Mouse (Mus musculus): ENCODE results near the gene Gm10639.
"Not testable (repeated sequence)": the region's sequence is repeated elsewhere in the genome, so short reads cannot be mapped to it uniquely, and the experiment has no call there.

Gm10639 gene

DNA sequence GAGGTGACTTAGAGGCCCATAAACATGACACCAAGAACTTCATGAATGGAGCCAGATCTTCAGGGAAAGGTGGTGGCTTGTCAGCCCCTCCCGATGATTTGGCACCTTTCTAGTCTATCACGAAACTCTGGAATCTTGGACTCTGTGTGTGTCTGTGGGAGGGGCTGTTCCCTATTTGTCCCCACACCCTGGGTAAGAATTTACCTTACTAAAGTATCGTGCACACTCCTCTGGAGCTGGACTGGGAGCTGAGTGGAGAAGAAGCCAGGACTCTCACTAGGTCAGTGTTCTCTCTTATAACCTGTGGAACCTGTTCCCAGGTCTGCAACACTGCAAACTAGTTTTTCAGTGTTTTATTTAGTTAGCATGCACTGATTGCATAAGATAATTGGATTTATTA is at the start of gene Gm10639:
TSS of gene Gm10639 (plus strand) at position 201 of the 400 bp plus-strand sequence.
- not testable (repeated sequence) for DNase-seq

DNA sequence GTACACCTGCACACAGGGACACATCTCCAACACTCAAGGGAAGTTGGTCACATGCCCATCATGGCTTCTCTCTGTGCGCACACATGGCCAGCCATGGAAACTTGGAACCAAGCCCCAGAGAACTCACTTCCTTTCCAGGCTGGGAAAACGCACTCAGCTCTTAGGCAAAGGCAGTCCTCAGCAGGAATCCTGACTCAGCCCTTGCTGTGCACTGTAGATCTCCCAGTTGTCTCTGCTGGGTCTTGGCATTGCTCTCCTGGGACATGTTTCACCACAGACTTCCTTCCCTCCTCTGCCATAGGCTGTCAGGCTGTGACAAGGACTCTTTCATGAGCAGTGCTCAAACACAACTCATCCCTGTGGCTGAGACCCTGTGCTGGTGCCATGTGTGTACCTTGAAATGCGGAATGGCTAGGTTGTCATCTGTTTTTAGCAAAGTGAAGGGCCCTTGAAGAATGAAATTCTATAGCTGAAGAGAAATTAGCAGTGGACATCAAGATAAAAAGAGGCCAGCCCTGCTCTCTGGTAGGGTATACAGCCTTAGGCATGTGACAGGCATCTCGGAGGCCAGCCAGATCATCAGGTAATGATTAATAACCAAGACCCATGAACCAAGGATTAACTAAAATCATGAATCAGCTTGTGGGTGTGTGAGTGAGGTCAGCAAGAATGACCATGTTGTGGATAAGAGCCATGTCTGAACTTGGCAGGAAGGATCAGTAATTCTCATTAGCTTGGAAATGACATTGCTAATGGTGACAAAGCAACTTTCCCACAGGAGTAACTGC is 33.8 kb upstream of the Gm10639 start:
- DNase-seq: not testable (repeated sequence)

DNA sequence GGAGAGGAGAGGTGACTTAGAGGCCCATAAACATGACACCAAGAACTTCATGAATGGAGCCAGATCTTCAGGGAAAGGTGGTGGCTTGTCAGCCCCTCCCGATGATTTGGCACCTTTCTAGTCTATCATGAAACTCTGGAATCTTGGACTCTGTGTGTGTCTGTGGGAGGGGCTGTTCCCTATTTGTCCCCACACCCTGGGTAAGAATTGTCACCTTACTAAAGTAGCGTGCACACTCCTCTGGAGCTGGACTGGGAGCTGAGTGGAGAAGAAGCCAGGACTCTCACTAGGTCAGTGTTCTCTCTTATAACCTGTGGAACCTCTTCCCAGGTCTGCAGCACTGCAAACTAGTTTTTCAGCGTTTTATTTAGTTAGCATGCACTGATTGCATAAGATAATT is 32.8 kb upstream of the Gm10639 start, which contains the start of gene Gm3776:
TSS of gene Gm3776 (plus strand) at position 216 of the 400 bp plus-strand sequence.
- DNase-seq: not testable (repeated sequence)

DNA sequence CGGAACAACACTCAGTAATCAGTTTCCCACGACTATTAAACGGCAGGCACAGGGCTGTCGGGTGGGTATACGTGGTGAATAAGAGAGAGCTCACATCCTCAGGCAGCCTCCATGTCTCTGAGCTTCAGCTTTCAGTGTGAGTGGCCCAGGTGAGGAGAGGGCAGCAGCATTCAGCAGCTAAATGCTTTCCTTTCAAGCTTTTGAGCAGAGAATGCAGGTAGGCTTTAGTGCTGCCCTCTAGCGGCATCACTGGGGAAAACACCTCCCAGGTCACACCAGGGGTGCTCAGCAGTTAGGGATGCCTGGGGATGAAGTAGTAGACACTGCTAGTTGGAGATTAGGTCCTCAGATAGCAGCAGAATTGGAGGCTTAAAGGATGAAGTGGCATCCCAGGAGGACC is 30.0 kb upstream of the Gm10639 start:
- DNase-seq: not testable (repeated sequence)

DNA sequence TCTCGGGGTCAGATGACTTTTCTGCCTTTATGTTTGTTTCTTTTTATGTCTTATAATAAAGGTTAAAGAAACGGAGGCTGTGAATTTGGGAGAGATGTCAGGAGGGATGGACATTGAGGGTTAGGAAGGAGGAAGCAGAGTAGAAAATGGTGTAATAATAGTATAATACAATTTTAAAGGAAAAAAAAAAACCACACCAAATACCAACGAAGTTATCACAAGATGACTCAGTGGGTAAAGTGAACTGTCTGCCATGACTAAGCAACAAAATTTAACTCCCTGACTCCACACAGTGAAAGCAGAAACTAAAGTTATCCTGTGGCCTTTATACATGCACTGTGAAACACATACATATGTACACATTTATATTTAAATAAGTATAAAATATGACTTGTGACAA is 18.8 kb upstream of the Gm10639 start:
- DNase-seq: not testable (repeated sequence)

DNA sequence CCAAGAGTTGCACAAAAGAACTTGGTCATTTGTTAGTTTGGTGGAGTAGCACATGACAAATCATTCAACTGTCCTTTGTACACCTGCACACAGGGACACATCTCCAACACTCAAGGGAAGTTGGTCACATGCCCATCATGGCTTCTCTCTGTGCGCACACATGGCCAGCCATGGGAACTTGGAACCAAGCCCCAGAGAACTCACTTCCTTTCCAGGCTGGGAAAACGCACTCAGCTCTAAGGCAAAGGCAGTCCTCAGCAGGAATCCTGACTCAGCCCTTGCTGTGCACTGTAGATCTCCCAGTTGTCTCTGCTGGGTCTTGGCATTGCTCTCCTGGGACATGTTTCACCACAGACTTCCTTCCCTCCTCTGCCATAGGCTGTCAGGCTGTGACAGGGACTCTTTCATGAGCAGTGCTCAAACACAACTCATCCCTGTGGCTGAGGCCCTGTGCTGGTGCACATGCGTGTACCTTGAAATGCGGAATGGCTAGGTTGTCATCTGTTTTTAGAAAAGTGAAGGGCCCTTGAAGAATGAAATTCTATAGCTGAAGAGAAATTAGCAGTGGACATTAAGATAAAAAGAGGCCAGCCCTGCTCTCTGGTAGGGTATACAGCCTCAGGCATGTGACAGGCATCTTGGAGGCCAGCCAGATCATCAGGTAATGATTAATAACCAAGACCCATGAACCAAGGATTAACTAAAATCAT is 7.6 kb upstream of the Gm10639 start:
- DNase-seq: not testable (repeated sequence)

DNA sequence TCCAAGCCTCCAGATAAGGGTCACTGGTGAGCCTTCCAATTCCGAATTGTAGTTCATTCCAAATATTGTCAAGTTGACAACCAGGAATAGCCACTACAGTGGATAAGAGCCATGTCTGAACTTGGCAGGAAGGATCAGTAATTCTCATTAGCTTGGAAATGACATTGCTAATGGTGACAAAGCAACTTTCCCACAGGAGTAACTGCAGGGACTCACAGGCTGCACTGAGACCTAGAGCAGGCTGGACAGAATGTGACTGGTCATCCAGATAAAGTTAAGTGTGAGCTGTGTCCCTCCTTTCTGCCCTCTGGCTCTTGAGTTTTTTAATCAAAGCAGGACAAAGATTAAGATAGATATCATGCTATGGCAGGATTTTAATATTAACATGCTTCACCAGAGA is 660 bp upstream of the Gm10639 start:
- not testable (repeated sequence) for DNase-seq

DNA sequence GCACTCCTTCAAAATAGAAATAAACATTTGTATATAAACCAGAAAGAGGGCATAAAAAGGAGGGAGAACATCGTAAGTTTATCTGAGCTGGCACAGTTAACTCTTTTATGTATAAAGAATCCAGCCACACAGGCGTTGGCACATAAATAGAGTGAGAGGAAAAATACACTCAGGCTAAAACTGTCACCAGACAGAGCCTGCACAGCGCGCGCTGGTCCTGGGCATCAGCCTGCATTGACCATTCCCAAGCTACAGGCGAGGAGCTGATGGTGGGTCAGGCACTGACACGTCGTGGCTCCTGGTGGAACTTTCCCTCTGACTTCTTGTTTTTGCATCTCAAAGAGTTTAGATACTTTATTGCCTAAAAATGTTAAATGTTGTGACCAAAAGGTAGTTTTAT is 2.7 kb downstream of the Gm10639 start:
- DNase-seq: not testable (repeated sequence)

DNA sequence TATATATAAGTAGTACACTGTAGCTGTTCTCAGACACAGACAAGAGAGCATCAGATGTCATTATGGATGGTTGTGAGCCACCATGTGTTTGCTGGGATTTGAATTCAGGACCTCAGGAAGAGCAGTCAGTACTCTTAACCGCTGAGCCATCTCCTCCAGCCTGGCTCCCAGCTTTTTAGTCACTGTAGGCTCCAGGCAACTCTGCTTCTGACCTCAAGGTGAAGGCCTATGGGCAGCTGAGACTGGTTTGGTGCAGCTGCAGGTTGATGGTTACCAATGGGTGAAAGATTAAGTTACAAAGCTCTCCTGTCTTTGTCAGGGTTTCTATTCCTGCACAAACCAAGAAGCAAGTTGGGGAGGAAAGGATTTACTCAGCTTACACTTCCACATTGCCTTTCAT is 4.0 kb downstream of the Gm10639 start:
- DNase-seq: not testable (repeated sequence)

DNA sequence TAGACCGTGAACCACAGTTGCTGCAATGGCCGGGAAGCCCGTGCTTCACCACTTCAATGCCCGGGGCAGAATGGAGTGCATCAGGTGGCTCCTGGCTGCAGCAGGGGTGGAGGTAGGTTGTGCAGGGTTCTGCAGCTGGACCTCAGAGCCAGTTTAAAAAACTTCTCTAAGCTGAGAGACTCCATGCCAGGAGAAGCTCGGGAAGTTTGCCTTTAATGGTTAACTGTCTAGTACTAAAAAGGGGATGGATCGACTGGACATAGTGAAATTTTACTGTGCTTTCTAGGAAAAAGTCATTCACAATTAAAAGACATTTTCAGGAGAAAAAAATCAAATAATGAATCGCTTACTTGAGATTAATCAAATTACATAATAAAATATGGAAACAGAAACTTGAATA is 5.1 kb downstream of the Gm10639 start:
- not testable (repeated sequence) for DNase-seq

DNA sequence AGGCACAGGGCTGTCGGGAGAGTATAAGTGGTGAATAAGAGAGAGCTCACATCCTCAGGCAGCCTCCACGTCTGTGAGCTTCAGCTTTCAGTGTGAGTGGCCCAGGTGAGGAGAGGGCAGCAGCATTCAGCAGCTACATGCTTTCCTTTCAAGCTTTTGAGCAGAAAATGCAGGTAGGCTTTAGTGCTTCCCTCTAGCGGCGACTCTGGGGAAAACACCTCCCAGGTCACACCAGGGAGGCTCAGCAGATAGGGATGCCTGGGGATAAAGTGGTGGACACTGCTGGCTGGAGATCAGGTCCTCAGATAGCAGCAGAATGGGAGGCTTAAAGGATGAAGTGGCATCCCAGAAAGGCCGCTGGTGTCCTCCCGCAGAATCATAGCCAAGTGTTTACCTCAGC is 6.4 kb downstream of the Gm10639 start:
- DNase-seq: peak; percentile 59

DNA sequence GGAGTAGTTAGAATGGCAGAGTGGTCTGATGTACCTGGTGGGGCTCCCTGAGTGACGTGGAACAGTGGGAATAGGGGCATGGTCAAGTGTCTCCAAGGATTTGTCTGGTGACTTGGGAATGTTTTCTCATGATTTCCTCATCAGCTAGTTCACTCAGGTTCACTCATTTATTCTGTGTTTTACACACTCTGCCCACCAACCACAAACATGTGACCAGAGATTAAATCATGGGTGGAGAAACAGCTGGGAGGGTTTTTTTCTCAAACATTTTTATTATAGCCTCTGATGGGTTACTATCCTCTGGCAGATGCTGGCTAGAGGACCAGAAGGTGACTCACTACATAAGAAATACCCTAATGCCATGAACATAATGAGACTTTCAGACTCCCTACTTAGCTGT is 8.5 kb downstream of the Gm10639 start:
- no peak for DNase-seq

DNA sequence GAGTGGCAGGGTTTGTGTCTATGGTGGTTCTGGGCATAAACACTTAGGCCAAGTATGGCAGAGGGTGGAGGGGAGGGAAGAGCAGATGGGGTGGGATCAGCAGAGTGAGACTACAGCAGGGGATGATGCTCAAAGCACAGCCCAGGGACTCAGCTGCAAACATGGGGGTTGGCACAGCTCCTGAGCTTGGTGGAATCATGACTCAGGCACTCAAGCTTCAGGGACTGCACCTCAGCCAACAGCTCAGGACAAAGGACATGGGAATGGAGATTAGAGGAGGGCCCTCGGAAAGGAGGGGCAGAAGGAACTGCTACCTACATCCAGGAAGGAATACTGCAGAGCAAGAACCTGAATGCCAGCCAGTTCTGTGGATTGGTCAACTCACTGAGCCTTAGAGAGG is 9.4 kb downstream of the Gm10639 start:
- DNase-seq: not testable (repeated sequence)

DNA sequence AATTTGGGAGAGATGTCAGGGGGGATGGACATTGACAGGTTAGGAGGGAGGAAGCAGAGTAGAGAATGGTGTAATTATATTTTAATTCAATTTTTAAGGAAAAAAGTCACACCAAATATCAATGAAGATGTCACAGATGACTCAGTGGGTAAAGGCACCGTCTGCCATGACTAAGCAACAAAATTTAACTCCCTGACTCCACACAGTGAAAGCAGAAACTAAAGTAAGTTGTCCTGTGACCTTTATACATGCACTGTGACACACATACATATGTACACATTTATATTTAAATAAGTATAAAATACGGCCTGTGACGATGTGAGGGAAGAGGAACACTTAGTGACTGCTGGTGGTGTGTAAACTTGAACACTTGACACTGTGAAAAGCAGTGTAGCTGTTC is 18.4 kb downstream of the Gm10639 start:
- DNase-seq: not testable (repeated sequence)

DNA sequence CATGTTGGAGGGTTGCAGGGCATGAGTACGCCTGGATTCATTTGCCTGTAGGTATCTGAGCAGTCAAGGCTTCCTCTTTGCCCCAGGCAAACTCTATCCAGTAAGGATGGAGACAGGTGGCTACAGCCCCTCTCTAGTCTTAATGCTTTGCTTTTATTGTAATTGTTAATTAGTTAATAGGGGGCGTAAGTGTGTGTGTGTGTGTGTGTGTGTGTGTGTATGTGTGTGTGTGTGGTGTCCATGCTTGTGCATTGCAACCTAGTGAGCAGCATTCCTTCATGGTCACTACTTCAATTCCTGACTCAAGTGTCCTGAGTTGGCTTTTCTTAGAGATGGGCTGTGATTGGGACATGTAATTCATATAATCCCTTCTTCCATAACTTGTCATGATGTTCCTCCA is 25.0 kb downstream of the Gm10639 start, which contains the start of gene Omt2a:
TSS of gene Omt2a (minus strand) at position 101 of the 400 bp plus-strand sequence.
- no peak for DNase-seq

DNA sequence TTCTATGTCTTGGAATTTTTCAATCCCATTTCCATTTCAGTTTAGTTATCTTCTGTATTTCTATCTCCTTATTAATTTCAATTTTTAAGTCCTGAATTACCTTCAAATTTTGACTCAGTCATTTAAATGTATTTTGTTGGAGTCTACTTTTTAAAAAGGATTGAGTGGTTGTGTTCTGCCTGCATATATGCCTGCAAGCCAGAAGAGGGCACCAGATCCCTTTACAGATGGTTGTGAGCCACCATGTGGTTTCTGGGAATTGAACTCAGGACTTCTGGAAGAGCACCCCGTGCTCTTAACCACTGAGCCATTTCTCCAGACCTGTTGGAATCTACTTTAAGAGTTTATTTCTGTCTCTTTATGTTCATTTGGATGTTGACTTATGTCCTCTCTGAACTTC is 29.8 kb downstream of the Gm10639 start:
- DNase-seq: no peak

DNA sequence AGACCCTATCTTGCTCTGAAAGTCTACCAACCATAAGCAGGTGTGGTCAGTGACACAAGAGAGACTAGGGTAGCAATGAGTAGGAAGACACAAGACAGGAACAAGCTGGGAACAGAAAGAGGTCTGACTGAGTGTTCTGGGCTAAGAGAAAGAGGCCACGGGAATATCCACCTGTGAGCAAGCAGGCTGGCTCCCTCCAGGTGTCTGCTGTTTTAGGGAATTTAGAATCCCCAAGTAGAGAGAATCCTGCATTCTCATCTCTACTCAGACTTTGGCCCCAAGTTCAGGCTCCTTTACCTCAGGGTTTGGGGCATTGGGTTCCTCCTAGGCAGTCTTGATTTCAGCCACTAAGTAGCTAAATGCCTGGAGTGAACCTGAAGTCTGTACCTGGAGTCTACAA is 37.6 kb downstream of the Gm10639 start, which contains the start of gene Omt2b:
TSS of gene Omt2b (plus strand) at position 301 of the 400 bp plus-strand sequence.
- DNase-seq: not testable (repeated sequence)

DNA sequence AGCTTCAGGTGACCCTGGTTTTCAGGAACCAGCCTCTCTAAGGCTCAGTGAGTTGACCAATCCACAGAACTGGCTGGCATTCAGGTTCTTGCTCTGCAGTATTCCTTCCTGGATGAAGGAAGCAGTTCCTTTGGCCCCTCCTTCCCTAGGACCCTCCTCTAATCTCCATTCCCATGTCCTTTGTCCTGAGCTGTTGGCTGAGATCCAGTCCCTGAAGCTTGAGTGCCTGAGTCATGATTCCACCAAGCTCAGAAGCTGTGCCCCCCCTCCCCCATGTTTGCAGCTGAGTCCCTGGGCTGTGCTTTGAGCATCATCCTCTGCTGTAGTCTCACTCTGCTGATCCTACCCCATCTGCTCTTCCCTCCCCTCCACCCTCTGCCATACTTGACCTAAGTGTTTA is 47.3 kb downstream of the Gm10639 start:
- DNase-seq: peak; percentile 6

DNA sequence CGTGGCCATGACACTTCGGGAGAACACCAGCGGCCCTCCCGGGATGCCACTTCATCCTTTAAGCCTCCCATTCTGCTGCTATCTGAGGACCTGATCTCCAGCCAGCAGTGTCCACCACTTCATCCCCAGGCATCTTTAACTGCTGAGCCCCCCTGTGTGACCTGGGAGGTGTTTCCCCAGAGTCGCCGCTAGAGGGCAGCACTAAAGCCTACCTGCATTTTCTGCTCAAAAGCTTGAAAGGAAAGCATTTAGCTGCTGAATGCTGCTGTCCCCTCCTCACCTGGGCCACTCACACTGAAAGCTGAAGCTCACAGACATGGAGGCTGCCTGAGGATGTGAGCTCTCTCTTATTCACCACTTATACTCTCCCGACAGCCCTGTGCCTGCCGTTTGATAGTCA is 50.6 kb downstream of the Gm10639 start:
- peak; percentile 48 for DNase-seq

DNA sequence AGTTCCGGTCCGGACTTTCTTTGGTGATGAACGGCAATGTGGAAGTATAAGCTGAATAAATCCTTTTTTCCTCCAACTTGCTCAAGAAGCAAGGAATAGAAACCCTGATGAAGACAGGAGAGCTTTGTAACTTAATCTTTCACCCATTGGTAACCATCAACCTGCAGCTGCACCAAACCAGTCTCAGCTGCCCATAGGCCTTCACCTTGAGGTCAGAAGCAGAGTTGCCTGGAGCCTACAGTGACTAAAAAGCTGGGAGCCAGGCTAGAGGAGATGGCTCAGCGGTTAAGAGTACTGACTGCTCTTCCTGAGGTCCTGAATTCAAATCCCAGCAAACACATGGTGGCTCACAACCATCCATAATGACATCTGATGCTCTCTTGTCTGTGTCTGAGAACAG is 52.8 kb downstream of the Gm10639 start:
- not testable (repeated sequence) for DNase-seq

DNA sequence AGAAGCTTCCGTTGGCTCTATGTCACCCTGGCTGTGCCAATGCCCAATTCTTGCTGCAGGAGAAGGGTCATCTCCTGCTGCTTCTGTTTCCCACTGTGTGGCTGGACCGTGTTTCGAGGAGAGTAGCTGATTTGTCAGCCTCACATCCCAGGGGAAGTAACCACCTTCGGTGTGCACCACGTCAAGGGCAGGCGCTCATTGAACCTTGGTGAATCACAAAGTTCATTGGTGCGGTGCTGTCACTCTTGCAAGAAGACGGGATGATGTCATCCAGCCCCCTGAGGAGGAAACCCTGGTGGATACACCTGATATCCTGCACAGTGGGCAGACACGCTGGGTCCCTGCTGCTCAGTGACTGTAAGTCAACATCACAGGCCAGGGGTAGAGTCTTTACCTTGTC is 53.3 kb downstream of the Gm10639 start:
- not testable (repeated sequence) for DNase-seq

DNA sequence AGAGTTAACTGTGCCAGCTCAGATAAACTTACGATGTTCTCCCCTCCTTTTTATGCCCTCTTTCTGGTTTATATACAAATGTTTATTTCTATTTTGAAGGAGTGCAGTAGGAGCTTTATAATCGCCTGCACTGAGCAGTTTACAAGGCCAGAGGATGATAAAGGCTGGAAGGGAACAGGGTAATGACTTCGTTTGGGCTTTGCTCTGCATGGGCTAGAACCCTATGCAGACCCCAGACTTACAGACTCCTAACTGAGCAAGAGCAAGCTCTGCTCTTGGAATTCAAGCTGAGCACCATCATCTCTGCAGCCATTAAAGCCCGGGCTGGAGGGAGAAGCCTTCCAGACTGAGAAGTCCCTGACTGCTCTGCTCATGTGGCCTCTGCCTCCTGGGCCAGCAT is 55.5 kb downstream of the Gm10639 start:
- not testable (repeated sequence) for DNase-seq

DNA sequence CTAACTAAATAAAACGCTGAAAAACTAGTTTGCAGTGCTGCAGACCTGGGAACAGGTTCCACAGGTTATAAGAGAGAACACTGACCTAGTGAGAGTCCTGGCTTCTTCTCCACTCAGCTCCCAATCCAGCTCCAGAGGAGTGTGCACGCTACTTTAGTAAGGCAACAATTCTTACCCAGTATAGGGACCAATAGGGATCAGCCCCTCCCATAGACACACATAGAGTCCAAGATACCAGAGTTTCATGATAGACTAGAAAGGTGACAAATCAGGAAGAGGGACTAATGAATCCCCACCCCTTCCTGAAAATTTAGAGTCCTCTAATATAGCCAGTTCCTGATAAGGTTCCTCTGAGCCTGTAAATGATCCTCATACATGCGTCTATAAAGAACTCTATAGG is 57.3 kb downstream of the Gm10639 start:
- DNase-seq: no peak
